Mouse (Mus musculus) C2C12 (cell line): ENCODE data around the gene Nkiras2.

Experiments
- CEBPB ChIP-seq: IDR thresholded peaks from one replicate; pipeline ENCODE4 v1.6.1; 2011; ENCODE audit warnings: low read depth, mild to moderate bottlenecking, control low read depth, moderate library complexity
- CTCF ChIP-seq: IDR thresholded peaks from one replicate; pipeline ENCODE4 v1.5.1; 2011; ENCODE audit not compliant: control insufficient read depth, insufficient read depth, insufficient read length
- FOSL1 ChIP-seq: IDR thresholded peaks from one replicate; pipeline ENCODE4 v1.8.0; 2011; ENCODE audit warnings: mild to moderate bottlenecking, low read length; ENCODE audit not compliant: poor library complexity, insufficient read depth, severe bottlenecking
- MAX ChIP-seq: IDR thresholded peaks from one replicate; pipeline ENCODE4 v1.6.1; 2011; ENCODE audit warnings: mild to moderate bottlenecking, control low read depth
- MYOG ChIP-seq: IDR thresholded peaks from one replicate; pipeline ENCODE4 v1.6.1; 2011; ENCODE audit not compliant: control insufficient read depth, insufficient read length; ENCODE audit errors: extremely low read depth
- USF1 ChIP-seq: IDR thresholded peaks from one replicate; pipeline ENCODE4 v1.6.1; 2011; ENCODE audit warnings: low read depth, mild to moderate bottlenecking, control low read depth, moderate library complexity

DNA sequence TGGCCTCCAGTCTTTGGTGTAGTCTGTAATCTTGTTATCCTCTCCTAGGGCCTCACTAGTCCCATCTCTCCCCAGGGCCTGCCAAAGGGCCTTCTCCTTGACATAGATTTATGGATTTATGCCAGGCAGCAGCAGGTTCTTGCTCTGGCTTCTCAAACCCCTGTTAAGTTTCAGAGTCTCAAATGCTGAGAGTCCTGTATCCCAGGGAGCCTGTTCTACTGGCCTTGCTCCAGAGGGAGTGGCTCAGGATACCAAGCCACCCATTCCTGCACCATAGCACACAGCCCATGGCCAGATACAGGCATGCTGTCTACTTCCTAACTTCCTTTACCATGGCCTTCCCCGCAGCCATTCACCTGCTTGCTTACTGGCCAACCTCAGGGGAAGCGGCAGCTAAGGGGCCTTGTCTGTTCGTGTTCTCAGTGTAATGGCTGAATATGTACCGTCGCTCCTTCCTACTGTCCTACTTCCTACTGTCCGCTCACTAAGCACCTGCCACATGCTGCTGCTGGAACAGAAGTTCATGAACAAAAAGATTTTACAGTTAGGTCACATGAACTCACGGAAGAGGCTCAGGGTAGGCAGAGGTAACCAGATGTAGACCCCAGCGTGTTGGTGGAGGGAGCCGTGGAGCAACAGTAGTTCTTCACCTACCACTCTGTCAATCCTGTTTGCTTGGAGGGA lies 39.8 kb upstream of the Nkiras2 start:
- TF ChIP-seq CTCF (no peak), FOSL1 (no peak), MAX (no peak), USF1 (no peak), CEBPB (no peak), MYOG (no peak)
